Mouse (Mus musculus) spleen, adult 2 months (tissue): Measurements from ENCODE around the gene Npnt. TPM values are rescaled to one million over a fixed set of nuclear protein-coding genes. Genes with fewer than 3 reads are reported as not detected.

Experiments
- DNase-seq, 2 experiments: peaks; one replicate each; pipeline versions ENCODE4 v3.0.0 to v3.0.0-alpha.2; 2012 to 2021; ENCODE audit warnings: low spot score in 2 of 2, low read depth in 1 of 2
- H3K27ac ChIP-seq: fragments of 200-500 bp; 2 replicates; pipeline ENCODE4 v1.5.1; 2012; ENCODE audit warnings: low read length, inconsistent platforms; ENCODE audit not compliant: insufficient read depth
- H3K27me3 ChIP-seq: fragments of 200-500 bp; 2 replicates; pipeline ENCODE4 v1.6.1; 2012; ENCODE audit warnings: mild to moderate bottlenecking, moderate library complexity, low read length, inconsistent platforms; ENCODE audit not compliant: control insufficient read depth, insufficient read depth
- H3K36me3 ChIP-seq: fragments of 200-500 bp; 2 replicates; pipeline ENCODE4 v1.6.1; 2012; ENCODE audit warnings: mild to moderate bottlenecking, low read length, inconsistent platforms; ENCODE audit not compliant: control insufficient read depth, insufficient read depth
- H3K4me1 ChIP-seq: fragments of 200-500 bp; 2 replicates; pipeline ENCODE4 v1.6.1; 2011; ENCODE audit warnings: inconsistent platforms; ENCODE audit not compliant: control insufficient read depth, insufficient read depth, insufficient read length
- H3K4me3 ChIP-seq: fragments of 200-500 bp; 2 replicates; pipeline ENCODE4 v1.5.1; 2011; ENCODE audit warnings: mild to moderate bottlenecking, inconsistent platforms; ENCODE audit not compliant: insufficient read depth, insufficient read length; ENCODE audit errors: extremely low read depth
- CTCF ChIP-seq: fragments of 200-500 bp; IDR thresholded peaks from 2 replicates; pipeline ENCODE4 v1.5.1; 2011; ENCODE audit warnings: mild to moderate bottlenecking, inconsistent platforms; ENCODE audit not compliant: insufficient read depth, insufficient read length, insufficient replicate concordance; ENCODE audit errors: extremely low read depth
- POLR2A ChIP-seq: fragments of 200-500 bp; IDR thresholded peaks from 2 replicates; pipeline ENCODE4 v1.6.1; 2011; ENCODE audit warnings: low read depth, low read length, inconsistent platforms
- WGBS: fragments of 180-500 bp; shearing (Covaris S2); methylation state at CpG from one replicate; pipeline ENCODE4 v1.1.7; 2018; 5-methylcytosine and 5-hydroxymethylcytosine counted together
- polyA plus RNA-seq: library from polyadenylated mRNA; depleted of rRNA; stranded (reverse); fragments of >200 nt; gene quantifications from 2 replicates; pipeline ENCODE4 v1.2.3, GENCODE M21; 2012; rRNA removed

Npnt gene
- polyA plus RNA-seq, 1 experiment = 42.8 TPM

- Histone ChIP-seq H3K4me3 (no peak overlapping the region), H3K27me3 (no peaks in the 10 kb centered on the region), H3K27ac (no peak overlapping the region), H3K36me3 (peaks cover 15% of the 10 kb centered on the region), H3K4me1 (no peaks in the 10 kb centered on the region)
- WGBS = 77% methylated on average over 6 of the region's 6 CpGs
- no peak for DNase-seq
- TF ChIP-seq POLR2A = no peak
- TF ChIP-seq CTCF = no peak
These were observed 114.8 kb downstream of the Npnt start for GRCm38 (mm10) chr3:132835118-132835794.

Other genes with a start within 250 kb of the Npnt start
- 3.2 and 3.8 TPM in 2 replicates for gene Ints12, start 141.5 kb upstream of the Npnt start, polyA plus RNA-seq
- 2.5 and 3.8 TPM in 2 replicates for gene Gstcd, start 141.7 kb upstream of the Npnt start, polyA plus RNA-seq